Mouse (Mus musculus): Measurements from ENCODE around the gene Slc13a2. TPM values are rescaled to one million over a fixed set of nuclear protein-coding genes. Genes with fewer than 3 reads are reported as not detected.

The Slc13a2 gene
- polyA plus RNA-seq, 1 experiment from 2014 or later: 0.10 TPM

- H3K4me3 ChIP-seq: peak overlapping the region; percentile 13
- no peaks in the 10 kb centered on the region for H3K9me3 ChIP-seq
- H3K4me2 ChIP-seq: peak overlapping the region; percentile 10; the same call in 1 of the 2 replicates
- WGBS: 61% methylated on average over 10 of the region's 10 CpGs
- H3K4me1 ChIP-seq: peaks cover 8% of the 10 kb centered on the region
- no peak for ATAC-seq (ENCODE audit: insufficient number of reproducible peaks, low FRiP score, low TSS enrichment, low read depth)
- H3K36me3 ChIP-seq: no peaks in the 10 kb centered on the region
- H3K27me3 ChIP-seq: no peaks in the 10 kb centered on the region
- H3K27ac ChIP-seq: no peak overlapping the region
- H3K9ac ChIP-seq: no peak overlapping the region
Measured at GRCm38 (mm10) chr11:78385776-78386175, 36.2 kb downstream of the Slc13a2 start.

- no peak for ATAC-seq (ENCODE audit: insufficient number of reproducible peaks, low FRiP score, low TSS enrichment, low read depth)
- WGBS: 25% methylated on average over 5 of the region's 5 CpGs
Measured at GRCm38 (mm10) chr11:78382701-78383100, 39.3 kb downstream of the Slc13a2 start.

GRCm38 (mm10) chr11:78382286-78382685 lies 39.7 kb downstream of the Slc13a2 start:
- no peak for ATAC-seq (ENCODE audit: insufficient number of reproducible peaks, low FRiP score, low TSS enrichment, low read depth)
- peaks cover 16% of the 10 kb centered on the region for H3K4me1 ChIP-seq
- H3K9me3 ChIP-seq: no peaks in the 10 kb centered on the region
- H3K36me3 ChIP-seq: no peaks in the 10 kb centered on the region
- H3K4me2 ChIP-seq: no peak overlapping the region
- no peaks in the 10 kb centered on the region for H3K27me3 ChIP-seq
- no peak overlapping the region for H3K9ac ChIP-seq
- H3K27ac ChIP-seq: no peak overlapping the region
- H3K4me3 ChIP-seq: no peak overlapping the region
- WGBS: 60% methylated on average over 7 of the region's 7 CpGs

More at GRCm38 (mm10) chr11:78382701-78383100, 39.3 kb downstream of the Slc13a2 start:
- Histone ChIP-seq H3K4me2 (no peak overlapping the region), H3K4me1 (peaks cover 12% of the 10 kb centered on the region), H3K27ac (no peak overlapping the region), H3K9me3 (no peaks in the 10 kb centered on the region), H3K9ac (no peak overlapping the region), H3K27me3 (no peaks in the 10 kb centered on the region), H3K4me3 (no peak overlapping the region), H3K36me3 (no peaks in the 10 kb centered on the region)

- ATAC-seq (ENCODE audit: insufficient number of reproducible peaks, low FRiP score, low TSS enrichment, low read depth): no peak
- Histone ChIP-seq H3K27ac (no peak overlapping the region), H3K4me3 (no peak overlapping the region), H3K36me3 (no peaks in the 10 kb centered on the region), H3K9me3 (no peaks in the 10 kb centered on the region), H3K4me1 (peaks cover 19% of the 10 kb centered on the region), H3K27me3 (no peaks in the 10 kb centered on the region), H3K9ac (no peak overlapping the region), H3K4me2 (no peak overlapping the region)
- WGBS: 80% methylated on average over 3 of the region's 3 CpGs
Measured at GRCm38 (mm10) chr11:78380996-78381395, 41.0 kb downstream of the Slc13a2 start.

GRCm38 (mm10) chr11:78380351-78380750 lies 41.7 kb downstream of the Slc13a2 start:
- 49% methylated on average over 4 of the region's 4 CpGs for WGBS
- no peak for ATAC-seq (ENCODE audit: insufficient number of reproducible peaks, low FRiP score, low TSS enrichment, low read depth)
- H3K4me2 ChIP-seq: no peak overlapping the region
- no peaks in the 10 kb centered on the region for H3K27me3 ChIP-seq
- no peak overlapping the region for H3K9ac ChIP-seq
- H3K27ac ChIP-seq: no peak overlapping the region
- H3K4me3 ChIP-seq: no peak overlapping the region
- H3K9me3 ChIP-seq: no peaks in the 10 kb centered on the region
- no peaks in the 10 kb centered on the region for H3K36me3 ChIP-seq
- H3K4me1 ChIP-seq: peaks cover 19% of the 10 kb centered on the region

- no peak overlapping the region for H3K4me2 ChIP-seq
- H3K27ac ChIP-seq: no peak overlapping the region; the same call in 1 of the 2 replicates
- H3K4me1 ChIP-seq: peaks cover 18% of the 10 kb centered on the region
- 14% methylated on average over 11 of the region's 12 CpGs for WGBS
- H3K27me3 ChIP-seq: no peaks in the 10 kb centered on the region
- no peaks in the 10 kb centered on the region for H3K9me3 ChIP-seq
- no peak for ATAC-seq (ENCODE audit: insufficient number of reproducible peaks, low FRiP score, low TSS enrichment, low read depth)
- H3K9ac ChIP-seq: no peak overlapping the region
- H3K36me3 ChIP-seq: no peaks in the 10 kb centered on the region
- H3K4me3 ChIP-seq: no peak overlapping the region
Measured at GRCm38 (mm10) chr11:78377549-78378159, 44.4 kb downstream of the Slc13a2 start.

GRCm38 (mm10) chr11:78374147-78374546 lies 47.9 kb downstream of the Slc13a2 start:
- H3K9ac ChIP-seq: no peak overlapping the region
- H3K4me1 ChIP-seq: peaks cover 9% of the 10 kb centered on the region; the same call in 1 of the 2 replicates
- H3K4me2 ChIP-seq: no peak overlapping the region
- no peaks in the 10 kb centered on the region for H3K36me3 ChIP-seq
- no peak overlapping the region for H3K4me3 ChIP-seq
- ATAC-seq (ENCODE audit: insufficient number of reproducible peaks, low FRiP score, low TSS enrichment, low read depth): no peak
- H3K27ac ChIP-seq: no peak overlapping the region
- H3K27me3 ChIP-seq: no peaks in the 10 kb centered on the region
- WGBS: 67% methylated on average over 8 of the region's 8 CpGs
- no peaks in the 10 kb centered on the region for H3K9me3 ChIP-seq

GRCm38 (mm10) chr11:78372610-78373009 lies 49.4 kb downstream of the Slc13a2 start:
- no peaks in the 10 kb centered on the region for H3K9me3 ChIP-seq
- no peaks in the 10 kb centered on the region for H3K36me3 ChIP-seq
- 71% methylated on average over 7 of the region's 7 CpGs for WGBS
- no peak overlapping the region for H3K9ac ChIP-seq
- peaks cover 6% of the 10 kb centered on the region; the same call in 1 of the 2 replicates for H3K4me1 ChIP-seq
- no peak for ATAC-seq (ENCODE audit: insufficient number of reproducible peaks, low FRiP score, low TSS enrichment, low read depth)
- no peak overlapping the region for H3K27ac ChIP-seq
- H3K4me3 ChIP-seq: no peak overlapping the region
- no peak overlapping the region for H3K4me2 ChIP-seq
- no peaks in the 10 kb centered on the region for H3K27me3 ChIP-seq

GRCm38 (mm10) chr11:78372166-78372565 lies 49.9 kb downstream of the Slc13a2 start:
- no peaks in the 10 kb centered on the region for H3K27me3 ChIP-seq
- no peaks in the 10 kb centered on the region for H3K9me3 ChIP-seq
- no peak for ATAC-seq (ENCODE audit: insufficient number of reproducible peaks, low FRiP score, low TSS enrichment, low read depth)
- H3K4me3 ChIP-seq: no peak overlapping the region
- WGBS: 64% methylated on average over 3 of the region's 3 CpGs
- H3K36me3 ChIP-seq: no peaks in the 10 kb centered on the region
- no peak overlapping the region for H3K9ac ChIP-seq
- 0 out of 2 replicates have a peak, but pooled peaks cover 1% of the 10 kb centered on the region for H3K4me1 ChIP-seq
- H3K27ac ChIP-seq: no peak overlapping the region
- H3K4me2 ChIP-seq: no peak overlapping the region

- H3K4me2 ChIP-seq: no peak overlapping the region
- WGBS: 83% methylated on average over 11 of the region's 11 CpGs
- no peak overlapping the region for H3K9ac ChIP-seq
- ATAC-seq (ENCODE audit: insufficient number of reproducible peaks, low FRiP score, low TSS enrichment, low read depth): no peak
- no peak overlapping the region for H3K27ac ChIP-seq
- H3K4me3 ChIP-seq: no peak overlapping the region
- no peaks in the 10 kb centered on the region for H3K9me3 ChIP-seq
- H3K4me1 ChIP-seq: no peaks in the 10 kb centered on the region
- H3K27me3 ChIP-seq: no peaks in the 10 kb centered on the region
- H3K36me3 ChIP-seq: no peaks in the 10 kb centered on the region
Measured at GRCm38 (mm10) chr11:78371711-78372110, 50.3 kb downstream of the Slc13a2 start.

- no peaks in the 10 kb centered on the region for H3K4me1 ChIP-seq
- no peaks in the 10 kb centered on the region for H3K9me3 ChIP-seq
- no peak overlapping the region for H3K4me2 ChIP-seq
- H3K36me3 ChIP-seq: no peaks in the 10 kb centered on the region
- ATAC-seq (ENCODE audit: insufficient number of reproducible peaks, low FRiP score, low TSS enrichment, low read depth): no peak
- H3K27ac ChIP-seq: no peak overlapping the region
- no peaks in the 10 kb centered on the region for H3K27me3 ChIP-seq
- no peak overlapping the region for H3K4me3 ChIP-seq
- H3K9ac ChIP-seq: no peak overlapping the region
- whole genome bisulfite sequencing: 38% methylated on average over 1 of the region's 1 CpGs
Measured at GRCm38 (mm10) chr11:78370389-78370788, 51.6 kb downstream of the Slc13a2 start.

- H3K36me3 ChIP-seq: no peaks in the 10 kb centered on the region
- ATAC-seq (ENCODE audit: insufficient number of reproducible peaks, low FRiP score, low TSS enrichment, low read depth): no peak
- H3K4me2 ChIP-seq: no peak overlapping the region
- 79% methylated on average over 15 of the region's 15 CpGs for WGBS
- H3K4me1 ChIP-seq: peaks cover 16% of the 10 kb centered on the region
- H3K4me3 ChIP-seq: no peak overlapping the region
- no peak overlapping the region for H3K27ac ChIP-seq
- H3K27me3 ChIP-seq: no peaks in the 10 kb centered on the region
- H3K9ac ChIP-seq: no peak overlapping the region
- no peaks in the 10 kb centered on the region for H3K9me3 ChIP-seq
Measured at GRCm38 (mm10) chr11:78367456-78368225, 54.4 kb downstream of the Slc13a2 start.

Data from limb, embryonic 15.5 days (tissue).